Mouse (Mus musculus): ENCODE measurements around the gene Cwc22. TPM values are rescaled to one million over a fixed set of nuclear protein-coding genes. Genes with fewer than 3 reads are reported as not detected.

The Cwc22 gene
- polyA plus RNA-seq, 1 experiment: 6.7 TPM

DNA sequence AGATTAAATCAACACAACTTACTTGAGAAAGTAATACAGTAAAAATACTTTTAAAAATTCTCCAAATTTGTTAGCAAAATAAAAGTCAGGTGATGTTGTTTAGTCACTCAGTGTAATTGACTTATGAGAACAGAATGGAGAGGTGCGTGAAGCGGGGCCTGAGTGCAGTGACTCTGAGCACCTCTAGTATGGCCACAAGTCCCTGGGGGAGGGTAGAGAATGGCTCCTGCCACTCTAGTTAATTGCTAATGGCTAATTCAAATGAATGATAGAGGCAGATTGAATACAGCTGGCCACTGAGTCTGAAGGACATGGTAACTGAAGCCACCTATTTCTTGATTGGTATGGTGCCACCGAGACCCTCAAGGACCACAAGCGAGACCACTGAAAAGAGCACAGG is 12.0 kb downstream of the Cwc22 start:
- no peak for DNase-seq
- H3K27ac ChIP-seq (ENCODE audit: control insufficient read depth, insufficient read depth, low read length): no peak overlapping the region
- peaks cover 35% of the 10 kb centered on the region for H3K36me3 ChIP-seq (ENCODE audit: control insufficient read depth, insufficient read depth, low read length)

DNA sequence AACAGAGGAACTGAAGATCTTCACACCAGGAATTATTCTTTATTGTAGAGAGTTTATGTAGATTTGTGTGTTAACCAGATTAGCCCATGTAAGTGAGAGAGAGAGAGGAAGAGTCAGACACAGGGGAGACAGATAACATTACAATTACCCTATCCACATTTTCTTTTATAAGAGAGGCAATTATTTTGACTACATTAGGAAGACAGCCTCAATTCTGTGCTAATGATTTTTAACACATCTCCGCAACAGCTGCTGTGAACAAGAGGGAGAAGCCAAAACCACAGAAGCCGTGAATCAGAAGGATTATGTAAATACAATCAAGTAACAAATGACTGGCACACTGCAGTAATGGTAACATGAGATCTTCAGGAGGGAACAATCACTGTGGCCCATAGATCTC is 12.5 kb downstream of the Cwc22 start:
- H3K4me1 ChIP-seq (replicated peaks; ENCODE audit: control insufficient read depth, insufficient read depth, low read length): no peaks in the 10 kb centered on the region
- no peak overlapping the region for H3K27ac ChIP-seq (ENCODE audit: control insufficient read depth, insufficient read depth, low read length)
- no peak for DNase-seq
- peaks cover 37% of the 10 kb centered on the region for H3K36me3 ChIP-seq (ENCODE audit: control insufficient read depth, insufficient read depth, low read length)
- no peaks in the 10 kb centered on the region for H3K27me3 ChIP-seq (ENCODE audit: control insufficient read depth, insufficient read depth, low read length)
- no peak overlapping the region for H3K4me3 ChIP-seq (ENCODE audit: control insufficient read depth, insufficient read depth, low read length)
- no peak for TF ChIP-seq CTCF (IDR thresholded peaks at IDR 0.05; ENCODE audit: borderline replicate concordance, control insufficient read depth, extremely low read depth, insufficient read depth, low read length, poor library complexity)
- no peak for TF ChIP-seq POLR2A (IDR thresholded peaks at IDR 0.05; ENCODE audit: control insufficient read depth, extremely low read depth, insufficient read depth, low read length, poor library complexity)
- WGBS: 97% methylated on average over 2 of the region's 2 CpGs

More for the DNA sequence above, 12.0 kb downstream of the Cwc22 start:
- over 99% methylated on average over 4 of the region's 4 CpGs for WGBS
- H3K4me1 ChIP-seq (replicated peaks; ENCODE audit: control insufficient read depth, insufficient read depth, low read length): no peaks in the 10 kb centered on the region
- H3K27me3 ChIP-seq (ENCODE audit: control insufficient read depth, insufficient read depth, low read length): no peaks in the 10 kb centered on the region
- TF ChIP-seq CTCF (IDR thresholded peaks at IDR 0.05; ENCODE audit: borderline replicate concordance, control insufficient read depth, extremely low read depth, insufficient read depth, low read length, poor library complexity): no peak
- no peak for TF ChIP-seq POLR2A (IDR thresholded peaks at IDR 0.05; ENCODE audit: control insufficient read depth, extremely low read depth, insufficient read depth, low read length, poor library complexity)
- no peak overlapping the region for H3K4me3 ChIP-seq (ENCODE audit: control insufficient read depth, insufficient read depth, low read length)

DNA sequence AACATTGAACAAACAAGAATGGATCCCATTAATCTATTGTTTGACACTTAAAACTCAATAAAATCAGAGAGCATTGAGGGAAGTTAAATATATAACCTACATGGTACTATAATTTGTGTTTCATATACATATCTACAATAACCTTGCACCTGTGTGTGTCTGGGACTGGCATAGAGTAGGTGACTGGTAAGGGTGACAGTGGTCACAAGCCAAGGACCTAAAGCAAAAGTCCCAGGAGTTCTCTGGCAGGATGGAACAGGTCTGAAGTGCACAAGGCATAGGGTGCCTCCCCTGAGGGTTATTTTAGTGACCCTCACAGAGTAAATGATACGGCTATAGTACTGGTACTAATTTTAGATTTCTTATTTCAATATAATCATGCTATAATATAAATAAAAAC is 14.2 kb downstream of the Cwc22 start:
- DNase-seq: no peak
- Histone ChIP-seq H3K4me3 (ENCODE audit: control insufficient read depth, insufficient read depth, low read length) (no peak overlapping the region), H3K27me3 (ENCODE audit: control insufficient read depth, insufficient read depth, low read length) (no peaks in the 10 kb centered on the region), H3K27ac (ENCODE audit: control insufficient read depth, insufficient read depth, low read length) (no peak overlapping the region), H3K4me1 (replicated peaks; ENCODE audit: control insufficient read depth, insufficient read depth, low read length) (no peaks in the 10 kb centered on the region), H3K36me3 (ENCODE audit: control insufficient read depth, insufficient read depth, low read length) (peaks cover 45% of the 10 kb centered on the region)
- TF ChIP-seq CTCF (IDR thresholded peaks at IDR 0.05; ENCODE audit: borderline replicate concordance, control insufficient read depth, extremely low read depth, insufficient read depth, low read length, poor library complexity) (no peak), POLR2A (IDR thresholded peaks at IDR 0.05; ENCODE audit: control insufficient read depth, extremely low read depth, insufficient read depth, low read length, poor library complexity) (no peak)
- 96% methylated on average over 1 of the region's 1 CpGs for WGBS

DNA sequence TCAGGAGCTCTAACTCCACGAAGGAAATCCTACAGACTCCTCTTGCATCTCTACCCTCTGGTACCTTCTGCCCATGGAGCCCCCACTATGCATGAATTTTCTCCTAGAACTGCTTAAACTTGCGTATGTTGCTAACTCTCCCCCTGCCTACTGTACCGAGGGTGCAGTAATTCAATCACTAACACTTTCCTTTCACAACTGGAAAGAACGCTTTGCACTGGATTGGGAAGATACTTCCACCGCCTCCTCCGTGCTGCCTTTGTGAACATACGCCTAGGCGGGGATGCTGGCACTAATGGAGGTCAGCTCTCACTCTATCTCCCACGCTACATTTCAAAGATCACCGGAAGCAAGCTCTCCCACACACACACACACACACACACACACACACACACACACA is 17.8 kb downstream of the Cwc22 start:
- H3K36me3 ChIP-seq (ENCODE audit: control insufficient read depth, insufficient read depth, low read length): peaks cover 42% of the 10 kb centered on the region
- TF ChIP-seq POLR2A (IDR thresholded peaks at IDR 0.05; ENCODE audit: control insufficient read depth, extremely low read depth, insufficient read depth, low read length, poor library complexity): no peak
- no peak for TF ChIP-seq CTCF (IDR thresholded peaks at IDR 0.05; ENCODE audit: borderline replicate concordance, control insufficient read depth, extremely low read depth, insufficient read depth, low read length, poor library complexity)
- H3K27me3 ChIP-seq (ENCODE audit: control insufficient read depth, insufficient read depth, low read length): no peaks in the 10 kb centered on the region
- no peak overlapping the region for H3K4me3 ChIP-seq (ENCODE audit: control insufficient read depth, insufficient read depth, low read length)
- DNase-seq: no peak
- no peaks in the 10 kb centered on the region for H3K4me1 ChIP-seq (replicated peaks; ENCODE audit: control insufficient read depth, insufficient read depth, low read length)
- no peak overlapping the region for H3K27ac ChIP-seq (ENCODE audit: control insufficient read depth, insufficient read depth, low read length)
- 94% methylated on average over 10 of the region's 10 CpGs for WGBS

DNA sequence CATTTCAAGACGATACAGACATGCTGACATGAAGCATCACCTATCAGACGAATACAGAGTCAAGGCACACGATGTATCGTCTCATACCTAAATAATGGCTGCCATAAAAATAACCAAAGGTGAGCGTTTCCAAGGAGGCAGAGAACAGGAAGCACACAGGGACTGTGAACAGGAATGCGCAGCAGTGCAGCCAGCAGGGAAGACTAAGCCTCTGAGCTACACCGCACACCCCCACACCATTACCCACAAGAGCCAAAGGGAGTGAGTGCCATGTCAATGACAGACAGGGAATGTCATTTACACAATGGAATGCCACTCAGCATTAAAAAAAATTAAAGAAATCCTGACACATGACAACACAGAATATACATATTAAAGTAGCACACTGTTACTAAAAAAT is 19.7 kb downstream of the Cwc22 start:
- WGBS: 98% methylated on average over 7 of the region's 7 CpGs
- H3K27me3 ChIP-seq (ENCODE audit: control insufficient read depth, insufficient read depth, low read length): no peaks in the 10 kb centered on the region
- TF ChIP-seq CTCF (IDR thresholded peaks at IDR 0.05; ENCODE audit: borderline replicate concordance, control insufficient read depth, extremely low read depth, insufficient read depth, low read length, poor library complexity) (no peak), POLR2A (IDR thresholded peaks at IDR 0.05; ENCODE audit: control insufficient read depth, extremely low read depth, insufficient read depth, low read length, poor library complexity) (no peak)
- H3K4me3 ChIP-seq (ENCODE audit: control insufficient read depth, insufficient read depth, low read length): no peak overlapping the region
- DNase-seq: no peak
- no peak overlapping the region for H3K27ac ChIP-seq (ENCODE audit: control insufficient read depth, insufficient read depth, low read length)
- H3K4me1 ChIP-seq (replicated peaks; ENCODE audit: control insufficient read depth, insufficient read depth, low read length): no peaks in the 10 kb centered on the region
- H3K36me3 ChIP-seq (ENCODE audit: control insufficient read depth, insufficient read depth, low read length): peaks cover 50% of the 10 kb centered on the region

DNA sequence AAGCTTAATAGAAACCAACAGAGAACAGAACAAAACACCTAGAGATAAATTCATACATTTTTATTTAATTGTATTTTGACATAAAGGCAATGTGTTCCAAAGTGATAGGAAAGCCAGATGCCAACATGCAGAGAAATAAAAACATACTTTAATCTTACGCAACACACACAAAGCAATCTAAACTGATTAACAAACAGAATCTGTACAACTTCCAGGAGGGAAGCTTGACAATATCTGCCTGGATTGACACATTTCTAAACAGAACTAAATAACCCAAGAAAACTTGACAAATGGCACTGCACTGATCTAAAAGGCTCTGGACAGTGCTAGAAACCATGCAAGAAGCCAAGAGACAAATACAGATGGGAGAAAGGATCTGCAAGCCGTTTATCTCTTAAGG is 20.2 kb downstream of the Cwc22 start:
- no peaks in the 10 kb centered on the region for H3K27me3 ChIP-seq (ENCODE audit: control insufficient read depth, insufficient read depth, low read length)
- H3K4me1 ChIP-seq (replicated peaks; ENCODE audit: control insufficient read depth, insufficient read depth, low read length): no peaks in the 10 kb centered on the region
- peaks cover 50% of the 10 kb centered on the region for H3K36me3 ChIP-seq (ENCODE audit: control insufficient read depth, insufficient read depth, low read length)
- no peak for DNase-seq
- no peak overlapping the region for H3K27ac ChIP-seq (ENCODE audit: control insufficient read depth, insufficient read depth, low read length)
- WGBS: 99% methylated on average over 2 of the region's 2 CpGs
- no peak overlapping the region for H3K4me3 ChIP-seq (ENCODE audit: control insufficient read depth, insufficient read depth, low read length)
- no peak for TF ChIP-seq POLR2A (IDR thresholded peaks at IDR 0.05; ENCODE audit: control insufficient read depth, extremely low read depth, insufficient read depth, low read length, poor library complexity)

DNA sequence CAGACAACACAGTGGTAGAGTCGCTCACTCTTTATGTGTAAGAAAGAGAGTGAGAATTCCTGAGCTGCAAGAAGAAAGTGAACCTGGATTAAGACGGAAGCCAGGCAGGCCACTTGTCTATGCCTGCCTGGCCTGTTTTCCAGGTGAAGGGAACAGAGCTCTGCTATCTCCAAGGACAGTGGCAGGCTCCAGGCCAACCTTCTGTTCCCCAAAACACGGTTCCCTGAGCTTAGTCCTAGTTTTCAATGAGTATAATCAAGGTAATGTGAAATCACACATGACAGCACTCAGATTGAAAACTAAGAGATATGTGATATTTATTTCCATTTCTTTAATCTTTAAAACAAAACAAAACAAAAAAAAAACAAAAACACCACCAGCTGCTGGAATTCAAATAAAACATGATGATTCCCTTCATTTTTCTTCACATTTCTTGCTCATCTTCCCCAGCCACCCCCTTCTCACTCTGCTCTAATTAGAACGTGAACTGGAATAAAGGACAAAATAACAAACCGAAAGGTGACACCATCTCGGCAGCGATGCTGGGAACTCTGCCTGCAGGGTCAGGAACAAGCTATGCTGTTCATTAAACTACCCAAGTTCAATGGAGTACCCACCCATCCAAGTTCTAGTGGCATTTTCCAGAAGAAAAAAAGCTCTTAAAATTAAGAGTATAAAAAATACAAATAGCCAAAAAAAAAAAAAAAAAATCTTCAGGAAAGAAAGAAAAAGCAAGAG is 20.8 kb downstream of the Cwc22 start:
- Histone ChIP-seq H3K4me3 (ENCODE audit: control insufficient read depth, insufficient read depth, low read length) (no peak overlapping the region), H3K27me3 (ENCODE audit: control insufficient read depth, insufficient read depth, low read length) (no peaks in the 10 kb centered on the region), H3K4me1 (replicated peaks; ENCODE audit: control insufficient read depth, insufficient read depth, low read length) (no peaks in the 10 kb centered on the region), H3K27ac (ENCODE audit: control insufficient read depth, insufficient read depth, low read length) (no peak overlapping the region), H3K36me3 (ENCODE audit: control insufficient read depth, insufficient read depth, low read length) (peaks cover 48% of the 10 kb centered on the region)
- DNase-seq: no peak
- TF ChIP-seq CTCF (IDR thresholded peaks at IDR 0.05; ENCODE audit: borderline replicate concordance, control insufficient read depth, extremely low read depth, insufficient read depth, low read length, poor library complexity): no peak
- no peak for TF ChIP-seq POLR2A (IDR thresholded peaks at IDR 0.05; ENCODE audit: control insufficient read depth, extremely low read depth, insufficient read depth, low read length, poor library complexity)
- WGBS: 93% methylated on average over 7 of the region's 7 CpGs
